Mouse (Mus musculus) hindbrain, embryonic 11.5 days (tissue): ENCODE data around the gene Ubtf. TPM values are rescaled to one million over a fixed set of nuclear protein-coding genes. Genes with fewer than 3 reads are reported as not detected.

ENCODE experiments used
- ATAC-seq: fragments of 200-750 bp; cut with Nextera tagmentation; 2 replicates; pipeline ENCODE4 v1.8.0; 2017; ENCODE audit warnings: mild to moderate bottlenecking, moderate TSS enrichment, moderate library complexity; ENCODE audit not compliant: low FRiP score
- DNase-seq: peaks from one replicate; pipeline ENCODE4 v3.0.0-alpha.2; 2015; ENCODE audit warnings: low spot score
- H3K27ac ChIP-seq: fragments of 300-500 bp; sonication (generic); 2 replicates; pipeline ENCODE4 v1.5.1; 2014; ENCODE audit warnings: mild to moderate bottlenecking, low read depth, low read length
- H3K27me3 ChIP-seq: fragments of 300-500 bp; sonication (generic); 2 replicates; pipeline ENCODE4 v1.6.1; 2014; ENCODE audit warnings: mild to moderate bottlenecking, low read length, moderate library complexity, mixed read lengths; ENCODE audit not compliant: control insufficient read depth, insufficient read depth
- H3K36me3 ChIP-seq: fragments of 300-500 bp; sonication (generic); 2 replicates; pipeline ENCODE4 v1.6.1; 2014; ENCODE audit warnings: mild to moderate bottlenecking, low read length, moderate library complexity, mixed read lengths; ENCODE audit not compliant: control insufficient read depth, insufficient read depth
- H3K4me1 ChIP-seq: fragments of 300-500 bp; sonication (generic); replicated peaks from 2 replicates; pipeline ENCODE4 v1.6.1; 2014; ENCODE audit warnings: low read length, mixed read lengths; ENCODE audit not compliant: control insufficient read depth, insufficient read depth
- H3K4me2 ChIP-seq: fragments of 300-500 bp; sonication (generic); replicated peaks from 2 replicates; pipeline ENCODE4 v1.6.1; 2014; ENCODE audit warnings: mild to moderate bottlenecking, low read depth, low read length
- H3K4me3 ChIP-seq: fragments of 300-500 bp; sonication (generic); 2 replicates; pipeline ENCODE4 v1.5.1; 2014; ENCODE audit warnings: low read depth, low read length
- H3K9ac ChIP-seq: fragments of 300-500 bp; sonication (generic); 2 replicates; pipeline ENCODE4 v1.6.1; 2014; ENCODE audit warnings: low read depth, low read length
- H3K9me3 ChIP-seq: fragments of 300-500 bp; sonication (generic); 2 replicates; pipeline ENCODE4 v1.6.1; 2016; ENCODE audit warnings: low read length; ENCODE audit not compliant: control insufficient read depth
- WGBS: fragments of 180-500 bp; shearing (Covaris S2); extraction: QIAGEN DNeasy Blood & Tissue Kit; methylation state at CpG from one replicate; pipeline ENCODE4 v1.1.7; 2014; 5-methylcytosine and 5-hydroxymethylcytosine counted together
- polyA plus RNA-seq: library from polyadenylated mRNA; unstranded; fragments of >200 nt; fragmentation: Nextera tagmentation; extraction: Ambion mirVana; gene quantifications from 2 replicates; pipeline ENCODE4 v1.2.1, GENCODE M21; 2014

The Ubtf gene
- polyA plus RNA-seq, 1 experiment from 2014 or later = 82.1 TPM

GRCm38 (mm10) chr11:102329518-102329917 lies 10.0 kb upstream of the Ubtf start:
- no peaks in the 10 kb centered on the region for H3K27me3 ChIP-seq
- H3K36me3 ChIP-seq = no peaks in the 10 kb centered on the region
- no peaks in the 10 kb centered on the region for H3K9me3 ChIP-seq
- no peak overlapping the region for H3K4me3 ChIP-seq
- H3K4me2 ChIP-seq = no peak overlapping the region
- H3K4me1 ChIP-seq = no peaks in the 10 kb centered on the region
- no peak for ATAC-seq
- no peak overlapping the region for H3K27ac ChIP-seq
- H3K9ac ChIP-seq = no peak overlapping the region
- DNase-seq = no peak

GRCm38 (mm10) chr11:102327839-102328238 lies 8.3 kb upstream of the Ubtf start:
- Histone ChIP-seq H3K4me2 (no peak overlapping the region), H3K27me3 (no peaks in the 10 kb centered on the region), H3K4me1 (no peaks in the 10 kb centered on the region), H3K4me3 (no peak overlapping the region), H3K9ac (no peak overlapping the region), H3K27ac (no peak overlapping the region), H3K9me3 (no peaks in the 10 kb centered on the region), H3K36me3 (no peaks in the 10 kb centered on the region)
- 83% methylated on average over 7 of the region's 7 CpGs for WGBS
- ATAC-seq (no peak), DNase-seq (no peak)

GRCm38 (mm10) chr11:102327250-102327649 lies 7.7 kb upstream of the Ubtf start:
- WGBS = 70% methylated on average over 5 of the region's 5 CpGs
- no peaks in the 10 kb centered on the region for H3K4me1 ChIP-seq
- no peak for DNase-seq
- H3K36me3 ChIP-seq = no peaks in the 10 kb centered on the region
- H3K4me3 ChIP-seq = no peak overlapping the region
- H3K27ac ChIP-seq = no peak overlapping the region
- H3K4me2 ChIP-seq = no peak overlapping the region
- H3K27me3 ChIP-seq = no peaks in the 10 kb centered on the region
- no peak overlapping the region for H3K9ac ChIP-seq
- no peaks in the 10 kb centered on the region for H3K9me3 ChIP-seq
- no peak for ATAC-seq

GRCm38 (mm10) chr11:102323516-102323915 lies 4.0 kb upstream of the Ubtf start:
- Histone ChIP-seq H3K4me3 (no peak overlapping the region), H3K9me3 (no peaks in the 10 kb centered on the region), H3K27ac (no peak overlapping the region), H3K4me2 (no peak overlapping the region), H3K9ac (no peak overlapping the region), H3K36me3 (no peaks in the 10 kb centered on the region), H3K4me1 (no peaks in the 10 kb centered on the region; the same call in 1 of the 2 replicates), H3K27me3 (no peaks in the 10 kb centered on the region)
- DNase-seq (no peak), ATAC-seq (no peak)
- 85% methylated on average over 1 of the region's 1 CpGs for WGBS

- Histone ChIP-seq H3K4me1 (no peaks in the 10 kb centered on the region; the same call in 1 of the 2 replicates), H3K9me3 (no peaks in the 10 kb centered on the region), H3K9ac (no peak overlapping the region), H3K27me3 (no peaks in the 10 kb centered on the region), H3K27ac (no peak overlapping the region), H3K4me2 (no peak overlapping the region), H3K4me3 (no peak overlapping the region), H3K36me3 (no peaks in the 10 kb centered on the region)
- 79% methylated on average over 6 of the region's 6 CpGs for WGBS
- ATAC-seq (no peak), DNase-seq (no peak)
Observed at GRCm38 (mm10) chr11:102321931-102322330, 2.4 kb upstream of the Ubtf start.

GRCm38 (mm10) chr11:102320686-102321005 lies 1.1 kb upstream of the Ubtf start:
- WGBS = 24% methylated on average over 10 of the region's 10 CpGs
- DNase-seq (no peak), ATAC-seq (no peak)
- Histone ChIP-seq H3K27me3 (no peaks in the 10 kb centered on the region), H3K27ac (peak overlapping the region; percentile 99), H3K4me1 (no peaks in the 10 kb centered on the region; the same call in 1 of the 2 replicates), H3K9ac (peak overlapping the region; percentile 100), H3K4me2 (peak overlapping the region; percentile 90), H3K36me3 (no peaks in the 10 kb centered on the region), H3K4me3 (peak overlapping the region; percentile 100), H3K9me3 (no peaks in the 10 kb centered on the region)

DNA sequence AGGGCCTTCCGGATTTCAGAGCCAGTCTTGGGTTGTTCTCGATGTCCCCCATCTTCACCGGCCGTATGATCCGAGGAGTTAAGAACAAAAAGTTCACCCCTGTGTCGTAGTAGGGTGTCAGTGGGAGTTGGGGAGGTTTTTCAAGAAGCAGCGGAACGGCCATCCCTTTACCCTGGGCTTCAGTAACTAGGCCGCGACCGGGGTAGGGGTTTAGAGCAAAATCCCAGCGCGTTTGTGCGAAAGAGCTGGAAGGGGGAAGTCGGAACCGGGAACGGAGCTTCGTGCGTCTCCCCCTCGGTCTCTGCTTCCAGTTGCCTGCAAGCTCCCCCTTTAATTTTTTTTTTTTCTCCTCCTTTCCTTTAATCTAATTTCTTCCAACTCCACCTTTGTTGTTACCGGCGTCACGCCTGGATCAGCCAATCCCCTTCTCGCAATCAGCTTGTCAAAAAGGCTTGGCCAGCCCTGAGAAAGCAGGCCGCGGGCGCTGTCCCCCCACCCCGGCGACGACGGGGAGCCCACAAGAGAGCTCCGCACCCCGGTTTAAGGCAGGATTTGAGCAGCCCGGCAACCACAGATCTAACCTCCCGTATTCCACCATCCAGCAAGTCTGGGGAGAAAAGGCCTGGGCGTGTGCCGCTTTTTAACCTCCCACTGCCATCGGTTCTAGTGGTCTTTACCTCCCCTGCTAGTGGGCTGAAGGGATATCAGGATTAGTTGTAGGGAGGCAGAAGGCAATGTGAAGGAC lies 571 bp upstream of the Ubtf start:
- Histone ChIP-seq H3K9ac (peak overlapping the region; percentile 100), H3K4me2 (peak overlapping the region; percentile 90), H3K27ac (peak overlapping the region; percentile 99), H3K9me3 (no peaks in the 10 kb centered on the region), H3K27me3 (no peaks in the 10 kb centered on the region), H3K4me3 (peak overlapping the region; percentile 100), H3K4me1 (no peaks in the 10 kb centered on the region; the same call in 1 of the 2 replicates), H3K36me3 (no peaks in the 10 kb centered on the region)
- ATAC-seq (peak; percentile 31; the same call in 1 of the 2 replicates), DNase-seq (peak; percentile 75)
- under 1% methylated on average over 38 of the region's 38 CpGs for WGBS

GRCm38 (mm10) chr11:102318576-102319409 lies 749 bp downstream of the Ubtf start:
- H3K27me3 ChIP-seq = no peaks in the 10 kb centered on the region
- peak overlapping the region; percentile 100 for H3K4me3 ChIP-seq
- ATAC-seq (no peak), DNase-seq (peak; percentile 79)
- H3K9ac ChIP-seq = peak overlapping the region; percentile 100
- H3K4me2 ChIP-seq = peak overlapping the region; percentile 90
- 0 out of 2 replicates have a peak, but pooled peaks cover 3% of the 10 kb centered on the region for H3K36me3 ChIP-seq
- no peaks in the 10 kb centered on the region for H3K9me3 ChIP-seq
- WGBS = under 1% methylated on average over 78 of the region's 84 CpGs
- peak overlapping the region; percentile 99 for H3K27ac ChIP-seq
- peaks cover 2% of the 10 kb centered on the region; the same call in 1 of the 2 replicates for H3K4me1 ChIP-seq
